Mouse (Mus musculus) olfactory bulb, adult 2 months (tissue): ENCODE measurements around the gene Lrrc1. TPM values are rescaled to one million over a fixed set of nuclear protein-coding genes. Genes with fewer than 3 reads are reported as not detected.

Experiments used
- H3K27ac ChIP-seq: fragments of 200-500 bp; 2 replicates; pipeline ENCODE4 v1.5.1; 2012; ENCODE audit warnings: low read depth, low read length; ENCODE audit not compliant: insufficient read depth
- H3K4me1 ChIP-seq: fragments of 200-500 bp; 2 replicates; pipeline ENCODE4 v1.6.1; 2012; ENCODE audit warnings: low read length; ENCODE audit not compliant: control insufficient read depth, insufficient read depth
- H3K4me3 ChIP-seq: fragments of 200-500 bp; 2 replicates; pipeline ENCODE4 v1.5.1; 2012; ENCODE audit warnings: mild to moderate bottlenecking, low read depth, low read length, moderate library complexity; ENCODE audit not compliant: insufficient read depth
- CTCF ChIP-seq: fragments of 200-500 bp; IDR thresholded peaks from 2 replicates; pipeline ENCODE4 v1.5.1; 2012; ENCODE audit warnings: low read depth, mild to moderate bottlenecking, low read length, moderate library complexity; ENCODE audit not compliant: insufficient read depth
- POLR2A ChIP-seq: fragments of 200-500 bp; IDR thresholded peaks from 2 replicates; pipeline ENCODE4 v1.6.1; 2012; ENCODE audit warnings: mild to moderate bottlenecking, low read depth, low read length, moderate library complexity; ENCODE audit not compliant: insufficient read depth
- WGBS: fragments of 180-500 bp; shearing (Covaris S2); methylation state at CpG from one replicate; pipeline ENCODE4 v1.1.7; 2018; 5-methylcytosine and 5-hydroxymethylcytosine counted together
- polyA plus RNA-seq: library from polyadenylated mRNA; stranded (reverse); fragments of >200 nt; gene quantifications from 2 replicates; pipeline ENCODE4 v1.2.4, GENCODE M21; 2012; ENCODE audit warnings: low replicate concordance; ENCODE audit not compliant: missing spikeins, insufficient read depth, insufficient read length

Gene Lrrc1
- polyA plus RNA-seq, 1 experiment: not detected

GRCm38 (mm10) chr9:77496540-77497062 lies 48.1 kb downstream of the Lrrc1 start:
- H3K4me3 ChIP-seq: no peak overlapping the region
- peak overlapping the region; percentile 16; the same call in 1 of the 2 replicates for H3K27ac ChIP-seq
- no peak for TF ChIP-seq POLR2A
- no peak for TF ChIP-seq CTCF
- H3K4me1 ChIP-seq: peaks cover 8% of the 10 kb centered on the region; the same call in 1 of the 2 replicates
- WGBS: 56% methylated on average over 12 of the region's 12 CpGs

GRCm38 (mm10) chr9:77494307-77494706 lies 50.4 kb downstream of the Lrrc1 start:
- no peak for TF ChIP-seq CTCF
- no peak for TF ChIP-seq POLR2A
- Histone ChIP-seq H3K4me3 (no peak overlapping the region), H3K27ac (no peak overlapping the region), H3K4me1 (peaks cover 8% of the 10 kb centered on the region; the same call in 1 of the 2 replicates)
- 91% methylated on average over 7 of the region's 7 CpGs for WGBS

- H3K27ac ChIP-seq: no peak overlapping the region
- H3K4me1 ChIP-seq: no peaks in the 10 kb centered on the region
- TF ChIP-seq CTCF (no peak), POLR2A (no peak)
- 95% methylated on average over 11 of the region's 11 CpGs for WGBS
- H3K4me3 ChIP-seq: no peak overlapping the region
Measured at GRCm38 (mm10) chr9:77488611-77489010, 56.1 kb downstream of the Lrrc1 start.

- 0 out of 2 replicates have a peak, but pooled peaks cover 2% of the 10 kb centered on the region for H3K4me1 ChIP-seq
- no peak overlapping the region for H3K4me3 ChIP-seq
- no peak for TF ChIP-seq POLR2A
- no peak for TF ChIP-seq CTCF
- no peak overlapping the region for H3K27ac ChIP-seq
- 79% methylated on average over 7 of the region's 7 CpGs for WGBS
Measured at GRCm38 (mm10) chr9:77487427-77487826, 57.2 kb downstream of the Lrrc1 start.

GRCm38 (mm10) chr9:77485915-77486314 lies 58.8 kb downstream of the Lrrc1 start:
- no peak overlapping the region for H3K4me3 ChIP-seq
- TF ChIP-seq CTCF: no peak
- TF ChIP-seq POLR2A: no peak
- 92% methylated on average over 12 of the region's 12 CpGs for WGBS
- peaks cover 7% of the 10 kb centered on the region for H3K4me1 ChIP-seq
- no peak overlapping the region for H3K27ac ChIP-seq

GRCm38 (mm10) chr9:77484751-77485150 lies 59.9 kb downstream of the Lrrc1 start:
- 84% methylated on average over 10 of the region's 10 CpGs for WGBS
- no peak overlapping the region for H3K27ac ChIP-seq
- no peak for TF ChIP-seq CTCF
- no peak for TF ChIP-seq POLR2A
- H3K4me1 ChIP-seq: peaks cover 14% of the 10 kb centered on the region
- no peak overlapping the region for H3K4me3 ChIP-seq

GRCm38 (mm10) chr9:77483559-77483958 lies 61.1 kb downstream of the Lrrc1 start:
- H3K4me1 ChIP-seq: peaks cover 16% of the 10 kb centered on the region
- no peak overlapping the region for H3K27ac ChIP-seq
- WGBS: 95% methylated on average over 3 of the region's 3 CpGs
- no peak for TF ChIP-seq CTCF
- no peak for TF ChIP-seq POLR2A
- H3K4me3 ChIP-seq: no peak overlapping the region

- H3K27ac ChIP-seq: no peak overlapping the region
- no peak for TF ChIP-seq CTCF
- TF ChIP-seq POLR2A: no peak
- H3K4me1 ChIP-seq: peaks cover 16% of the 10 kb centered on the region
- 62% methylated on average over 5 of the region's 5 CpGs for WGBS
- H3K4me3 ChIP-seq: no peak overlapping the region
Measured at GRCm38 (mm10) chr9:77482281-77482680, 62.4 kb downstream of the Lrrc1 start.

GRCm38 (mm10) chr9:77481380-77481779 lies 63.3 kb downstream of the Lrrc1 start:
- Histone ChIP-seq H3K4me3 (no peak overlapping the region), H3K27ac (no peak overlapping the region), H3K4me1 (peaks cover 16% of the 10 kb centered on the region)
- WGBS: 62% methylated on average over 7 of the region's 7 CpGs
- TF ChIP-seq POLR2A (no peak), CTCF (no peak)
